Mouse (Mus musculus): ENCODE results near the gene Tusc2.

Tusc2 gene

GRCm38 (mm10) chr9:107609433-107609830 is 46.4 kb downstream of the Tusc2 start:
- DNase-seq (ENCODE audit: low read depth, low spot score): no peak

- DNase-seq (ENCODE audit: low read depth, low spot score): no peak
Measured at GRCm38 (mm10) chr9:107611456-107612190, 48.6 kb downstream of the Tusc2 start.

- peak; percentile 98 for DNase-seq (ENCODE audit: low read depth, low spot score)
Measured at GRCm38 (mm10) chr9:107612191-107612944, 49.3 kb downstream of the Tusc2 start.

- no peak for DNase-seq (ENCODE audit: low read depth, low spot score)
Measured at GRCm38 (mm10) chr9:107612945-107613569, 50.0 kb downstream of the Tusc2 start.

- no peak for DNase-seq (ENCODE audit: low read depth, low spot score)
Measured at GRCm38 (mm10) chr9:107615035-107615434, 52.0 kb downstream of the Tusc2 start.
